Mouse (Mus musculus): ENCODE data around the gene Cacybp. TPM values are rescaled to one million over a fixed set of nuclear protein-coding genes. Genes with fewer than 3 reads are reported as not detected.

The Cacybp gene
- polyA plus RNA-seq, 1 experiment from 2014 or later: 237 TPM

Other genes starting within 250 kb of the Cacybp start
- gene 4930523C07Rik, start 168.5 kb downstream of the Cacybp start, polyA plus RNA-seq (2016; fragmentation: Nextera tagmentation; extraction: Ambion mirVana): 1.7 and 2.9 TPM in 2 replicates
- 0.07 TPM in 1 of 2 replicates, not detected in the other for gene Tnn, start 59.3 kb downstream of the Cacybp start, polyA plus RNA-seq (2016; fragmentation: Nextera tagmentation; extraction: Ambion mirVana)
- gene Mrps14, start 17.7 kb downstream of the Cacybp start, polyA plus RNA-seq (2016; fragmentation: Nextera tagmentation; extraction: Ambion mirVana): 233 and 240 TPM in 2 replicates

All from hindbrain, embryonic 10.5 days (tissue).